Mouse (Mus musculus): ENCODE measurements at regions not wholly inside any gene's neighbourhood (a gene's known extent, or its start where the extent isn't known, plus 50 kb on each side); places are given as distances from the start of the nearest gene placed in this dataset.
"Not testable (repeated sequence)": the region's sequence is repeated elsewhere in the genome, so short reads cannot be mapped to it uniquely, and the experiment has no call there.

- intact Hi-C loops (cut with DNase I; ENCODE audit: low total_unique reads), result no loop called here
- no peak for DNase-seq
Observed at GRCm38 (mm10) chr13:115911524-115912459, 397.7 kb downstream of the Isl1 start.

- DNase-seq, result no peak
- intact Hi-C loops (cut with DNase I; ENCODE audit: low total_unique reads), result no loop called here
Observed at GRCm38 (mm10) chr13:115910866-115911449, 398.5 kb downstream of the Isl1 start.

- intact Hi-C loops (cut with DNase I; ENCODE audit: low total_unique reads), result no loop called here
- DNase-seq, result no peak
Observed at GRCm38 (mm10) chr13:115880616-115881015, 428.9 kb downstream of the Isl1 start.

- no peak for DNase-seq
- intact Hi-C loops (cut with DNase I; ENCODE audit: low total_unique reads), result no loop called here
Observed at GRCm38 (mm10) chr13:115860480-115860879, 449.0 kb downstream of the Isl1 start.

GRCm38 (mm10) chr13:115856632-115857031, 452.9 kb downstream of the Isl1 start:
- intact Hi-C loops (cut with DNase I; ENCODE audit: low total_unique reads), result no loop called here

GRCm38 (mm10) chr13:115852689-115853356, 456.7 kb downstream of the Isl1 start:
- intact Hi-C loops (cut with DNase I; ENCODE audit: low total_unique reads), result no loop called here
- no peak for DNase-seq

More at GRCm38 (mm10) chr13:115856632-115857031, 452.9 kb downstream of the Isl1 start:
- no peak for DNase-seq

GRCm38 (mm10) chr13:115843121-115843520, 466.4 kb downstream of the Isl1 start:
- intact Hi-C loops (cut with DNase I; ENCODE audit: low total_unique reads), result no loop called here
- DNase-seq, result no peak

GRCm38 (mm10) chr13:115836203-115836768, 473.2 kb downstream of the Isl1 start:
- intact Hi-C loops (cut with DNase I; ENCODE audit: low total_unique reads), result no loop called here
- no peak for DNase-seq

GRCm38 (mm10) chr13:115825191-115825590, 484.3 kb downstream of the Isl1 start:
- DNase-seq, result no peak
- intact Hi-C loops (cut with DNase I; ENCODE audit: low total_unique reads), result no loop called here

- intact Hi-C loops (cut with DNase I; ENCODE audit: low total_unique reads), result no loop called here
- DNase-seq, result no peak
Observed at GRCm38 (mm10) chr13:115822527-115822926, 487.0 kb downstream of the Isl1 start.

- DNase-seq, result no peak
- intact Hi-C loops (cut with DNase I; ENCODE audit: low total_unique reads), result no loop called here
Observed at GRCm38 (mm10) chr13:115814211-115814610, 495.3 kb downstream of the Isl1 start.

GRCm38 (mm10) chr13:115799294-115799693, 510.2 kb downstream of the Isl1 start:
- no peak for DNase-seq
- intact Hi-C loops (cut with DNase I; ENCODE audit: low total_unique reads), result no loop called here

GRCm38 (mm10) chr13:115751271-115751670, 558.2 kb downstream of the Isl1 start:
- DNase-seq, result no peak
- intact Hi-C loops (cut with DNase I; ENCODE audit: low total_unique reads), result no loop called here

GRCm38 (mm10) chr13:115742080-115742479, 567.4 kb downstream of the Isl1 start:
- intact Hi-C loops (cut with DNase I; ENCODE audit: low total_unique reads); DNase-seq: not testable (repeated sequence)

GRCm38 (mm10) chr13:115727986-115728385, 581.5 kb downstream of the Isl1 start:
- intact Hi-C loops (cut with DNase I; ENCODE audit: low total_unique reads), result no loop called here

GRCm38 (mm10) chr13:115725356-115725952, 584.0 kb downstream of the Isl1 start:
- intact Hi-C loops (cut with DNase I; ENCODE audit: low total_unique reads), result no loop called here
- no peak for DNase-seq

More at GRCm38 (mm10) chr13:115727986-115728385, 581.5 kb downstream of the Isl1 start:
- no peak for DNase-seq

- intact Hi-C loops (cut with DNase I; ENCODE audit: low total_unique reads), result no loop called here
- no peak for DNase-seq
Observed at GRCm38 (mm10) chr13:115719276-115719675, 590.2 kb downstream of the Isl1 start.

- no peak for DNase-seq
- intact Hi-C loops (cut with DNase I; ENCODE audit: low total_unique reads), result no loop called here
Observed at GRCm38 (mm10) chr13:115718859-115719258, 590.6 kb downstream of the Isl1 start.

- no peak for DNase-seq
- intact Hi-C loops (cut with DNase I; ENCODE audit: low total_unique reads), result no loop called here
Observed at GRCm38 (mm10) chr13:115696197-115696596, 594.4 kb upstream of the Itga1 start.

GRCm38 (mm10) chr13:115687426-115687825, 585.7 kb upstream of the Itga1 start:
- intact Hi-C loops (cut with DNase I; ENCODE audit: low total_unique reads), result no loop called here
- no peak for DNase-seq

Measured in gastrocnemius, postnatal 14 days (tissue).